Mouse (Mus musculus): ENCODE measurements around the gene Carmil1. TPM values are rescaled to one million over a fixed set of nuclear protein-coding genes. Genes with fewer than 3 reads are reported as not detected.

The Carmil1 gene
- polyA plus RNA-seq, 1 experiment from 2014 or later = 48.6 TPM

DNA sequence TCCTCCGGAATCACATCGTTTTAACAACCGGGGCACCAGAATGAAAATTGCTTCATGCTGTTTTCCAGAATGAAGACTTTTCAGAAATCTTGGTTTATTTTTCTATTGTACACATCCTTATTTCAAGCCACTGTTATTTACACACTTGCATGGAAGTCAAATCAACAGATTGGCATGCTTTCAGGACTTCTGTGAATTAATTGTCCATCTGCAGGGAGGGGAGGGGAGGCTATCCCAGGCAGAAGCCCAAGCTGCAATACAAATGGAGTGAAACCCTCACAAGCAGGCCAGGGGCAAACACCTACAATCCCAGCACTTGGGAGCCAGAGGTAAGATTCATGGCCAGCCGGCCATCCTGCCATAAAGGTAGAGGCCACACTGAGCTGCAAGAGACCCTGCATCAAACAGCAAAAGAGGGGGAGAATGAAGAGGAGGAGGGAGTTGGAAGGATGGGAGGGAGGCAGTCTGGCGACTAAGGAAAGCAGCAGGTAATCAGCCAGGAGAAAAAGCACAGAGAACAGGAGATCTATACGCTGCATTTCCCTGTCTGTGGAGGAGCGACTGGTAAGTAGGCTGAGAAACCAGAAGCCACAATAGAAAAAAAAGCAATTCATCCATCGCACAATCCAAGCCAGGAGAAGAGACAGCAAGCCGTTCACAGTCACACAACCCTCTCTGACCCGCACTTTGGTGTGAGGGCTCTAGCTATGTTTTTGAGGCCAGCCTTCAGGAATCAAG is 48.7 kb downstream of the Carmil1 start:
- Histone ChIP-seq H3K4me3 (ENCODE audit: low read length) (no peak overlapping the region), H3K4me2 (replicated peaks; ENCODE audit: low read depth, low read length) (no peak overlapping the region), H3K9ac (ENCODE audit: low read depth, low read length) (no peak overlapping the region), H3K36me3 (ENCODE audit: control insufficient read depth, insufficient read depth, low read length) (no peaks in the 10 kb centered on the region), H3K27ac (ENCODE audit: low read depth, low read length) (no peak overlapping the region), H3K27me3 (ENCODE audit: control insufficient read depth, insufficient read depth, low read length) (no peaks in the 10 kb centered on the region), H3K9me3 (ENCODE audit: control insufficient read depth, low read length) (no peaks in the 10 kb centered on the region), H3K4me1 (ENCODE audit: control insufficient read depth, insufficient read depth, low read length) (0 out of 2 replicates have a peak, but pooled peaks cover 6% of the 10 kb centered on the region)
- 85% methylated on average over 10 of the region's 10 CpGs for WGBS
- ATAC-seq (ENCODE audit: low FRiP score, low TSS enrichment) = no peak

DNA sequence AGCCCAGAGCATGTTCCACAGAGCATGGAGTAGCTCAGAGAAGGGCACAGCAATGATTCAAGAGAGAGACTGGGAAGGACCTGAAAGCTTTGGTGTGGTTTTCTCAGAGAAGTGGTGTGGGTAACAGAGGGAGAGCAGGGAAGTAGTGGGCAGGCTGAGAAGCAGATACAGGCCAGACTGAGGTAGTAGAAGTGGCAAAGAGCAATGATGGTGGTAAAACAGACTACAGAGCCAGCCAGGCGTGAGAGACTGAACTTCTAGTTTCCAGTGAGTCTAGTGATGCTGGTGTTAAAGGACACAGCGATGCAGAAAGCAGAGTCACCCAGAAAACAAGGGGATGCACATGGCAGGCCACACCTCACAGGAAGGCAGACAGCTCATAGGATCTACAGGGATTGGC is 49.4 kb downstream of the Carmil1 start:
- ATAC-seq (ENCODE audit: low FRiP score, low TSS enrichment) = no peak
- Histone ChIP-seq H3K4me1 (ENCODE audit: control insufficient read depth, insufficient read depth, low read length) (0 out of 2 replicates have a peak, but pooled peaks cover 6% of the 10 kb centered on the region), H3K4me3 (ENCODE audit: low read length) (no peak overlapping the region), H3K36me3 (ENCODE audit: control insufficient read depth, insufficient read depth, low read length) (no peaks in the 10 kb centered on the region), H3K9ac (ENCODE audit: low read depth, low read length) (no peak overlapping the region), H3K27me3 (ENCODE audit: control insufficient read depth, insufficient read depth, low read length) (no peaks in the 10 kb centered on the region), H3K4me2 (replicated peaks; ENCODE audit: low read depth, low read length) (no peak overlapping the region), H3K27ac (ENCODE audit: low read depth, low read length) (no peak overlapping the region), H3K9me3 (ENCODE audit: control insufficient read depth, low read length) (peaks cover 3% of the 10 kb centered on the region; the same call in 1 of the 2 replicates)
- WGBS = 95% methylated on average over 2 of the region's 2 CpGs

DNA sequence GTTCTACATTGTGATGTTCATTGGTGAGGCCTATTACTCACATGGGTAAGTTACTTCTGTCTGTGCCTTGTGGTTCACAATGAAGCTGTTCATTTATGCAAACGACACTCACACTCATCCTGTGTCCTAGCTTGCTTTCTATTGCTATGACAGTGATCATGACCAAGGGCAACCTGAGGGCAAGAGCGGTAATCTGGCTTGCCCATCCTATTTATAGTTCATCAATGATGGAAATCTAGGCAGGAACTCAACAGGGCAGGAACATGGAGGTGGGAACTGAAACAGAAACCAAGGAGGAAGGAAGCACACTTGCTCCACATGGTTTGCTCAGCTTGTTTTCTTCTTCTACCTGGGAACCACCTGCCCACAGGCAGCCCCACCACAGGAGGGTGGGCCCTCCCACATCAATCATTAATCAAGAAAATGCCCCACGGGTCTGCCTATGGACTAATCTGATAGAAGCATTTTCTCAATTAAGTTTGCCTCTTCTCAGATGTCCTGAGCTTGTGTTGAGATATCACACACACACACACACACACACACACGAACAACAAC is 50.0 kb downstream of the Carmil1 start:
- H3K36me3 ChIP-seq (ENCODE audit: control insufficient read depth, insufficient read depth, low read length) = no peaks in the 10 kb centered on the region
- H3K27ac ChIP-seq (ENCODE audit: low read depth, low read length) = no peak overlapping the region
- no peak overlapping the region for H3K9ac ChIP-seq (ENCODE audit: low read depth, low read length)
- 83% methylated on average over 4 of the region's 4 CpGs for WGBS
- no peak overlapping the region for H3K4me2 ChIP-seq (replicated peaks; ENCODE audit: low read depth, low read length)
- H3K4me1 ChIP-seq (ENCODE audit: control insufficient read depth, insufficient read depth, low read length) = 0 out of 2 replicates have a peak, but pooled peaks cover 6% of the 10 kb centered on the region
- no peak overlapping the region for H3K4me3 ChIP-seq (ENCODE audit: low read length)
- H3K9me3 ChIP-seq (ENCODE audit: control insufficient read depth, low read length) = peaks cover 7% of the 10 kb centered on the region; the same call in 1 of the 2 replicates
- ATAC-seq (ENCODE audit: low FRiP score, low TSS enrichment) = no peak
- H3K27me3 ChIP-seq (ENCODE audit: control insufficient read depth, insufficient read depth, low read length) = no peaks in the 10 kb centered on the region

DNA sequence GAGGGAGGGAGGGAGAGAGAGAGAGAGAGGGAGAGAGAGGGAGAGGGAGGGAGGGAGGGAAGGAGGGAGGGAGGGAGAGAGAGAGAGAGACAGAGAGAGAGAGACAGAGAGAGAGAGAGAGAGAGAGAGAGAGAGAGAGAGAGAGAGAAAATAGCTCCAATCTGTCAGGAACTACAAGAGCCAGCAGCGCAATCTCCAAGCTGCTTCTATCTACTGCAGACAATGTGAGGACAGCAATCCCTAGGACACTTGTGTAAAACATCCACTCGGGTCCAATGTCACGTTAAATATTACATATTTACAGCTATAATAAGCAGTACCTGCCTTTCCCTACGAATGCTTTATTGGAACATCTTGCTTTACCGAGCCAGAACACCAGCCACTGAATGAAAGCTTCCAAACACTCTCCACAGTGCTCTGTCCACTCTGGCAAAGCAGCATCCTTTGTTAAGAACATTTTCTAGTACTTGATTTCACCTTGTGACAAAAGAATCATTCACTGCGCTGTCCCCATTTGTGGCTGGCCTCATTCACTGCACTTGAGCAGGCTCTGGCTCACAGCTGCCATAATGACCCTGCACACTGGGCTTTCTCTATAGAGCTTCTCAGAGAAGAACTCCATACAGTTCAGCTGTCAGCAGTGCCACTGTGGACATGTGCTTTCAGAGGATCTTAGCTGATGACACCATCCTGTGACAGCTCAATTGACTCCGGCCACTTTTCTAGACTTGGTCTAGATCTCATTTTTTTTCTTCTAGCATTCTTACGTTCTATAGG is 57.0 kb downstream of the Carmil1 start:
- 87% methylated on average over 8 of the region's 8 CpGs for WGBS
- no peak overlapping the region for H3K4me3 ChIP-seq (ENCODE audit: low read length)
- H3K4me1 ChIP-seq (ENCODE audit: control insufficient read depth, insufficient read depth, low read length) = no peaks in the 10 kb centered on the region
- H3K27ac ChIP-seq (ENCODE audit: low read depth, low read length) = no peak overlapping the region
- H3K4me2 ChIP-seq (replicated peaks; ENCODE audit: low read depth, low read length) = no peak overlapping the region
- no peaks in the 10 kb centered on the region for H3K36me3 ChIP-seq (ENCODE audit: control insufficient read depth, insufficient read depth, low read length)
- peaks cover 7% of the 10 kb centered on the region; the same call in 1 of the 2 replicates for H3K9me3 ChIP-seq (ENCODE audit: control insufficient read depth, low read length)
- no peak for ATAC-seq (ENCODE audit: low FRiP score, low TSS enrichment)
- H3K27me3 ChIP-seq (ENCODE audit: control insufficient read depth, insufficient read depth, low read length) = no peaks in the 10 kb centered on the region
- H3K9ac ChIP-seq (ENCODE audit: low read depth, low read length) = no peak overlapping the region

DNA sequence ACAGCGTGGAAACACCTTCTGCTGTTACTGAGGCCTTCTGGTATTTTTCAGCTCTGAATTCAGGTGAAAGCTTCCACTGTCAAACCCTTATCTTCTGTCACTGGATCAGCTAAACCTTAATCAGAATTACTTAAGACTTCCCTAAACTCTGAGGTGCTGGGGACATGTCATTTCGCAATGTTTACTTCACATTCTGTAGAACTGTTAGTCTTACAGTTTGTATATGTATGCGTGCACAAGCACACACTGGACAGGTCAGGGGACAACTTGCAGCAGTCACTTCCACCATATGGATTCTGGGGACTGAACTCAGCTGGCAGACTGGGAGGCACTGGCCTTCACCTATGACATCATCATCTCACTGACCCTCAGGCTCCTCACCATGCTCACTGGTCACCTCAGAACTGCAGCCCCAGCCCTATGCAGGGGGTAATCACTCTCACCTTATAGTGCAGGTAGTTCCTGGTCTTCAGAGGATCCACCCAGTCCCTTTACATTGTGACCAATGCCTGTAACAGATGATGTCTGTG is 60.1 kb downstream of the Carmil1 start:
- Histone ChIP-seq H3K36me3 (ENCODE audit: control insufficient read depth, insufficient read depth, low read length) (no peaks in the 10 kb centered on the region), H3K27ac (ENCODE audit: low read depth, low read length) (no peak overlapping the region), H3K4me2 (replicated peaks; ENCODE audit: low read depth, low read length) (no peak overlapping the region), H3K9me3 (ENCODE audit: control insufficient read depth, low read length) (no peaks in the 10 kb centered on the region), H3K27me3 (ENCODE audit: control insufficient read depth, insufficient read depth, low read length) (no peaks in the 10 kb centered on the region), H3K4me1 (ENCODE audit: control insufficient read depth, insufficient read depth, low read length) (no peaks in the 10 kb centered on the region), H3K4me3 (ENCODE audit: low read length) (no peak overlapping the region), H3K9ac (ENCODE audit: low read depth, low read length) (no peak overlapping the region)
- no peak for ATAC-seq (ENCODE audit: low FRiP score, low TSS enrichment)
- 82% methylated on average over 3 of the region's 3 CpGs for WGBS

DNA sequence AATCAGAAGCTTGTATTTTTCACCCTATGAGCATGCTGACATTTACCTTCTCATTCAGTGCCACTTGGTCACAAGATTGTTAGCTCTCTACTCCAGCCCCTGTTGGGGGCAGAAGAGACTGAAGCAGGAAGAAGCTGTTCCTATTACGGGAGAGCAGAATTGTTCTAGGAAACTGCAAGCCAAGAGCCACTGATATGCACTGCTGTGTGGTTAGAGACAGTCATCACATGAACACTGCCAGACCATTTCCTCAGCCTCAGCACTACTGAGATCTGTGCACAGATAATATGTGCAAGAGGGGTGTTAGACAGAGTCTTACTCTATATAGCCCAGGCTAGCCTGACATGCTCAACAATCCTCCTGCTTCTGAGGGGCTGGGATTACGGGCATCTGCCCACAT is 69.4 kb downstream of the Carmil1 start:
- no peaks in the 10 kb centered on the region for H3K9me3 ChIP-seq (ENCODE audit: control insufficient read depth, low read length)
- no peak overlapping the region for H3K27ac ChIP-seq (ENCODE audit: low read depth, low read length)
- no peaks in the 10 kb centered on the region for H3K4me1 ChIP-seq (ENCODE audit: control insufficient read depth, insufficient read depth, low read length)
- H3K9ac ChIP-seq (ENCODE audit: low read depth, low read length) = no peak overlapping the region
- no peaks in the 10 kb centered on the region for H3K36me3 ChIP-seq (ENCODE audit: control insufficient read depth, insufficient read depth, low read length)
- H3K27me3 ChIP-seq (ENCODE audit: control insufficient read depth, insufficient read depth, low read length) = no peaks in the 10 kb centered on the region
- 66% methylated on average over 2 of the region's 2 CpGs for WGBS
- no peak overlapping the region for H3K4me2 ChIP-seq (replicated peaks; ENCODE audit: low read depth, low read length)
- H3K4me3 ChIP-seq (ENCODE audit: low read length) = no peak overlapping the region
- no peak for ATAC-seq (ENCODE audit: low FRiP score, low TSS enrichment)

DNA sequence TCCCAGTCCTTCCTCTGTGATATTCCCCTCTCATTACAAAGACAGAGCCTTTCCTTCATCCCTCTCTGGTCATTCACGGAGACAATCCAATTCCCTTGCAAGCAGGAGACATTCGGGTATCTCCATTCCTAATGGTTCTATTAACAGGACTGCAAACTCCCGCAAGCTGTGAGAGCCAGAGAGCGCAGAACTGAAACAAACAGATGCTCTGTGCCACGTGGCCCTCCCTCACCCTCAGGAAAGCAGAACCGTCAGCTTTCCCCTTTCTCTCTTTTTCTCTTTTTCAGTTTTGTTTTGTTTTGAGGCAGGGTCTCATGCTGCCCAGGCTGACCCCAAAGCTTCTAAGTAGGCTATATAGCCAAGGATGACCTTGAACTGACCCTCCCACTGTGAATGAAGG is 74.5 kb downstream of the Carmil1 start:
- H3K4me2 ChIP-seq (replicated peaks; ENCODE audit: low read depth, low read length) = no peak overlapping the region
- no peak overlapping the region for H3K27ac ChIP-seq (ENCODE audit: low read depth, low read length)
- H3K36me3 ChIP-seq (ENCODE audit: control insufficient read depth, insufficient read depth, low read length) = no peaks in the 10 kb centered on the region
- H3K4me3 ChIP-seq (ENCODE audit: low read length) = no peak overlapping the region
- no peaks in the 10 kb centered on the region for H3K27me3 ChIP-seq (ENCODE audit: control insufficient read depth, insufficient read depth, low read length)
- H3K4me1 ChIP-seq (ENCODE audit: control insufficient read depth, insufficient read depth, low read length) = no peaks in the 10 kb centered on the region
- no peak overlapping the region for H3K9ac ChIP-seq (ENCODE audit: low read depth, low read length)
- ATAC-seq (ENCODE audit: low FRiP score, low TSS enrichment) = no peak
- H3K9me3 ChIP-seq (ENCODE audit: control insufficient read depth, low read length) = no peaks in the 10 kb centered on the region
- 72% methylated on average over 6 of the region's 6 CpGs for WGBS

DNA sequence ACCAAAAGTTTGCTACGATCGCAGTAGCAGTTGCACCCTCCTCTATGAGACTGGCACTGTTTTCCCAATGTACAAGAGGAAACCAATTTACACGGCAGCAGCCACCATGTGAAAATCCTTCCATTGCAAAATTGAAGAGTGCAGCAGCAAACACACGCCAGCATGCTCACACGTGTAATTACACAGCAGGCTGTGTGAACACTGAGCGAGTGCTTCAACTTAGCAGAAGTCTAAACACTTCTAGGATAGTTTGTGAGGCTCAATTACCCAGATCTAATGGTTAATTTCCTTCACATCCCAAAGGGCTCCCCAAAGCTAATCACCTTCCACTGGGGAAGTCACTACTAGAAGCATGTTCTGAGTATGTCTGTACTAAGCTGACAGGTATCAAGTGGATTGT is 78.3 kb downstream of the Carmil1 start:
- Histone ChIP-seq H3K27me3 (ENCODE audit: control insufficient read depth, insufficient read depth, low read length) (no peaks in the 10 kb centered on the region), H3K4me2 (replicated peaks; ENCODE audit: low read depth, low read length) (no peak overlapping the region), H3K4me1 (ENCODE audit: control insufficient read depth, insufficient read depth, low read length) (no peaks in the 10 kb centered on the region), H3K9ac (ENCODE audit: low read depth, low read length) (no peak overlapping the region), H3K27ac (ENCODE audit: low read depth, low read length) (no peak overlapping the region), H3K36me3 (ENCODE audit: control insufficient read depth, insufficient read depth, low read length) (no peaks in the 10 kb centered on the region), H3K9me3 (ENCODE audit: control insufficient read depth, low read length) (no peaks in the 10 kb centered on the region), H3K4me3 (ENCODE audit: low read length) (no peak overlapping the region)
- no peak for ATAC-seq (ENCODE audit: low FRiP score, low TSS enrichment)
- WGBS = 84% methylated on average over 6 of the region's 6 CpGs

Measured in kidney, embryonic 14.5 days (tissue).